ENCODE assay signal across 8 mouse cellular contexts in genomic region chr9:111270606-111271005, GRCm38 (mm10). TPM values are rescaled to one million over a fixed set of nuclear protein-coding genes. Genes with fewer than 3 reads are reported as not detected.
DNase-seq lines count a peak whose midpoint lies in the region; ATAC-seq and TF ChIP-seq lines count a peak whose summit lies in the region.

No protein-coding gene starts in this region.

- H3K4me3 ChIP-seq in liver, adult 2 months (ENCODE audit: insufficient read depth, low read depth, low read length), result peak overlapping the region; percentile 82
- peak overlapping the region; percentile 97 for H3K4me3 ChIP-seq in embryonic facial prominence, embryonic 14.5 days (ENCODE audit: low read depth, low read length)
- H3K4me3 ChIP-seq in intestine, postnatal 0 days (ENCODE audit: low read depth, low read length), result peak overlapping the region; percentile 70
- peak overlapping the region; percentile 87 for H3K4me3 ChIP-seq in neural tube, embryonic 14.5 days (ENCODE audit: low read depth, low read length)

- intact Hi-C loops in gastrocnemius, postnatal 14 days (cut with DNase I; ENCODE audit: low total_unique reads), result no loop called here

- H3K27ac ChIP-seq in liver, adult 2 months (replicated peaks; ENCODE audit: insufficient read depth, low read depth, low read length), result peak overlapping the region; percentile 67; the same call in 1 of the 2 replicates
- peak overlapping the region; percentile 96 for H3K27ac ChIP-seq in embryonic facial prominence, embryonic 14.5 days (replicated peaks; ENCODE audit: low read depth, low read length)
- H3K27ac ChIP-seq in intestine, postnatal 0 days (ENCODE audit: low read depth, low read length), result peak overlapping the region; percentile 80
- peak overlapping the region; percentile 92 for H3K27ac ChIP-seq in neural tube, embryonic 14.5 days (ENCODE audit: low read depth, low read length)

- TF ChIP-seq CTCF in liver, adult 2 months (IDR thresholded peaks at IDR 0.05; ENCODE audit: low read depth, low read length), result no peak
- no peak for TF ChIP-seq CTCF in intestine, postnatal 0 days (IDR thresholded peaks at IDR 0.05; ENCODE audit: low read depth)

- peak; percentile 53 for DNase-seq in liver, adult 2 months (ENCODE audit: extremely low read depth, low read depth, low spot score)
- DNase-seq in liver, result no peak
- no peak for DNase-seq in embryonic facial prominence, embryonic 14.5 days (ENCODE audit: low spot score)
- DNase-seq in ovary, postnatal 10 days (ENCODE audit: low spot score), result no peak
- DNase-seq in gastrocnemius, adult 8-10 months (ENCODE audit: low spot score in 2 of 2), result no peak
- DNase-seq in gastrocnemius, postnatal 14 days, result no peak

- peaks cover 7% of the 10 kb centered on the region; the same call in 1 of the 2 replicates for H3K79me2 ChIP-seq in liver, adult 2 months (ENCODE audit: control insufficient read depth, insufficient read depth, low read length)

- H3K4me1 ChIP-seq in liver, adult 2 months (ENCODE audit: control insufficient read depth, insufficient read depth, low read length), result peaks cover 12% of the 10 kb centered on the region
- H3K4me1 ChIP-seq in embryonic facial prominence, embryonic 14.5 days (ENCODE audit: control insufficient read depth, insufficient read depth, low read length), result peaks cover 30% of the 10 kb centered on the region
- H3K4me1 ChIP-seq in intestine, postnatal 0 days (replicated peaks; ENCODE audit: control insufficient read depth, insufficient read depth, low read length), result 0 out of 2 replicates have a peak, but pooled peaks cover 5% of the 10 kb centered on the region
- H3K4me1 ChIP-seq in neural tube, embryonic 14.5 days (ENCODE audit: control insufficient read depth, insufficient read depth, low read length), result peaks cover 37% of the 10 kb centered on the region

- peak overlapping the region; percentile 63 for H3K4me2 ChIP-seq in embryonic facial prominence, embryonic 14.5 days (ENCODE audit: low read depth, low read length)
- H3K4me2 ChIP-seq in intestine, postnatal 0 days (replicated peaks; ENCODE audit: low read depth), result peak overlapping the region; percentile 69
- H3K4me2 ChIP-seq in neural tube, embryonic 14.5 days (ENCODE audit: low read depth, low read length), result peak overlapping the region; percentile 70

- no peak for ATAC-seq in embryonic facial prominence, embryonic 14.5 days (ENCODE audit: low read depth)
- ATAC-seq in intestine, postnatal 0 days, result no peak
- no peak for ATAC-seq in neural tube, embryonic 14.5 days (ENCODE audit: low read depth)

- no peaks in the 10 kb centered on the region for H3K9me3 ChIP-seq in embryonic facial prominence, embryonic 14.5 days (ENCODE audit: control insufficient read depth, low read length)
- no peaks in the 10 kb centered on the region for H3K9me3 ChIP-seq in intestine, postnatal 0 days (ENCODE audit: control insufficient read depth)
- H3K9me3 ChIP-seq in neural tube, embryonic 14.5 days (ENCODE audit: control insufficient read depth, low read length), result no peaks in the 10 kb centered on the region

- no peak for TF ChIP-seq POLR2A in liver, adult 2 months (IDR thresholded peaks at IDR 0.05; ENCODE audit: extremely low read depth, insufficient read depth, low read length)

- peak overlapping the region; percentile 83; the same call in 1 of the 2 replicates for H3K9ac ChIP-seq in liver, adult 2 months (ENCODE audit: low read depth, low read length)
- H3K9ac ChIP-seq in embryonic facial prominence, embryonic 14.5 days (ENCODE audit: low read depth, low read length), result peak overlapping the region; percentile 95
- peak overlapping the region; percentile 67 for H3K9ac ChIP-seq in intestine, postnatal 0 days (ENCODE audit: low read depth, low read length)
- peak overlapping the region; percentile 60 for H3K9ac ChIP-seq in neural tube, embryonic 14.5 days (replicated peaks; ENCODE audit: low read depth, low read length)

- WGBS in liver, adult 2 months, result 1% methylated on average over 5 of the region's 5 CpGs
- 12% methylated on average over 5 of the region's 5 CpGs for WGBS in embryonic facial prominence, embryonic 14.5 days
- WGBS in intestine, postnatal 0 days, result 9% methylated on average over 5 of the region's 5 CpGs
- 9% methylated on average over 5 of the region's 5 CpGs for whole genome bisulfite sequencing in neural tube, embryonic 14.5 days

- H3K27me3 ChIP-seq in liver, adult 2 months (ENCODE audit: control insufficient read depth, insufficient read depth, low read length), result no peaks in the 10 kb centered on the region
- no peaks in the 10 kb centered on the region for H3K27me3 ChIP-seq in embryonic facial prominence, embryonic 14.5 days (replicated peaks; ENCODE audit: control insufficient read depth, insufficient read depth, low read length)
- H3K27me3 ChIP-seq in intestine, postnatal 0 days (replicated peaks; ENCODE audit: control insufficient read depth, insufficient read depth, low read length), result no peaks in the 10 kb centered on the region
- no peaks in the 10 kb centered on the region for H3K27me3 ChIP-seq in neural tube, embryonic 14.5 days (ENCODE audit: control insufficient read depth, insufficient read depth, low read length)

- peaks cover 15% of the 10 kb centered on the region for H3K36me3 ChIP-seq in liver, adult 2 months (ENCODE audit: control insufficient read depth, insufficient read depth, low read length)
- H3K36me3 ChIP-seq in embryonic facial prominence, embryonic 14.5 days (ENCODE audit: control insufficient read depth, insufficient read depth, low read length), result peaks cover 37% of the 10 kb centered on the region
- H3K36me3 ChIP-seq in intestine, postnatal 0 days (ENCODE audit: control insufficient read depth, insufficient read depth), result peaks cover 23% of the 10 kb centered on the region
- no peaks in the 10 kb centered on the region for H3K36me3 ChIP-seq in neural tube, embryonic 14.5 days (ENCODE audit: control insufficient read depth, insufficient read depth, low read length)

RNA-seq across cellular contexts. Expression of gene Mlh1, which starts 1.0 kb away (rescaled TPM):
- 13.9 and 14.2 TPM in 2 replicates for total RNA-seq in liver, adult 2 months (2014; rRNA removed)
- polyA plus RNA-seq in liver, adult 2 months (2012; rRNA removed), result 7.2 and 8.8 TPM in 2 replicates
- polyA plus RNA-seq in embryonic facial prominence, embryonic 14.5 days (2014; fragmentation: Nextera tagmentation; extraction: Ambion mirVana), result 33.6 and 34.2 TPM in 2 replicates
- polyA plus RNA-seq in intestine, postnatal 0 days (2015; fragmentation: Nextera tagmentation; extraction: Ambion mirVana), result 11.7 and 12.3 TPM in 2 replicates
- 26.5 and 33.8 TPM in 2 replicates for polyA plus RNA-seq in neural tube, embryonic 14.5 days (2014; fragmentation: Nextera tagmentation; extraction: Ambion mirVana)
- 1 to 10 TPM; 2.7 to 5.6 (median 3.8) TPM for total RNA-seq in gastrocnemius, adult 8-10 months (2022)
- 1 to 10 TPM; 7.8 TPM for total RNA-seq in gastrocnemius, postnatal 14 days (2021)

RNA-seq across cellular contexts. Expression of gene Epm2aip1, which starts 1.1 kb away (rescaled TPM):
- 8.8 and 10.4 TPM in 2 replicates for total RNA-seq in liver, adult 2 months (2014; rRNA removed)
- polyA plus RNA-seq in liver, adult 2 months (2012; rRNA removed), result 4.2 and 5.2 TPM in 2 replicates
- 47.0 and 48.2 TPM in 2 replicates for polyA plus RNA-seq in embryonic facial prominence, embryonic 14.5 days (2014; fragmentation: Nextera tagmentation; extraction: Ambion mirVana)
- 8.0 TPM in 2 replicates for polyA plus RNA-seq in intestine, postnatal 0 days (2015; fragmentation: Nextera tagmentation; extraction: Ambion mirVana)
- polyA plus RNA-seq in neural tube, embryonic 14.5 days (2014; fragmentation: Nextera tagmentation; extraction: Ambion mirVana), result 88.9 and 91.3 TPM in 2 replicates
- total RNA-seq in gastrocnemius, adult 8-10 months (2022), result 10 to 100 TPM; 17.2 to 23.4 (median 22.3) TPM
- 10 to 100 TPM; 22.6 to 25.2 TPM for total RNA-seq in gastrocnemius, postnatal 14 days (2021)

RNA-seq across cellular contexts. Expression of gene Trank1, which starts 40.9 kb away (rescaled TPM):
- under 0.01 and 0.13 TPM in 2 replicates for total RNA-seq in liver, adult 2 months (2014; rRNA removed)
- not detected in 2 replicates for polyA plus RNA-seq in liver, adult 2 months (2012; rRNA removed)
- polyA plus RNA-seq in embryonic facial prominence, embryonic 14.5 days (2014; fragmentation: Nextera tagmentation; extraction: Ambion mirVana), result 0.79 and 0.92 TPM in 2 replicates
- polyA plus RNA-seq in intestine, postnatal 0 days (2015; fragmentation: Nextera tagmentation; extraction: Ambion mirVana), result 0.39 and 0.46 TPM in 2 replicates
- polyA plus RNA-seq in neural tube, embryonic 14.5 days (2014; fragmentation: Nextera tagmentation; extraction: Ambion mirVana), result 12.2 and 17.8 TPM in 2 replicates
- under 1 TPM; 0.03 to 0.19 (median 0.06) TPM for total RNA-seq in gastrocnemius, adult 8-10 months (2022)
- total RNA-seq in gastrocnemius, postnatal 14 days (2021), result under 1 TPM; 0.23 to 0.24 TPM
